Mouse (Mus musculus) midbrain, embryonic 13.5 days (tissue): Measurements from ENCODE around the gene Tfpi. TPM values are rescaled to one million over a fixed set of nuclear protein-coding genes. Genes with fewer than 3 reads are reported as not detected.
"Not testable (repeated sequence)": the region's sequence is repeated elsewhere in the genome, so short reads cannot be mapped to it uniquely, and the experiment has no call there.

Experiments used
- ATAC-seq: fragments of 200-750 bp; cut with Nextera tagmentation; 2 replicates; pipeline ENCODE4 v1.8.0; 2017; ENCODE audit warnings: mild to moderate bottlenecking, moderate TSS enrichment, moderate library complexity
- H3K27ac ChIP-seq: fragments of 300-500 bp; sonication (generic); 2 replicates; pipeline ENCODE4 v1.5.1; 2015; ENCODE audit warnings: inconsistent platforms, mild to moderate bottlenecking, moderate library complexity
- H3K27me3 ChIP-seq: fragments of 300-500 bp; sonication (generic); 2 replicates; pipeline ENCODE4 v1.6.1; 2015; ENCODE audit warnings: mild to moderate bottlenecking, inconsistent platforms
- H3K36me3 ChIP-seq: fragments of 300-500 bp; sonication (generic); 2 replicates; pipeline ENCODE4 v1.6.1; 2015; ENCODE audit warnings: mild to moderate bottlenecking, inconsistent platforms
- H3K4me1 ChIP-seq: fragments of 300-500 bp; sonication (generic); replicated peaks from 2 replicates; pipeline ENCODE4 v1.6.1; 2015; ENCODE audit warnings: inconsistent platforms
- H3K4me2 ChIP-seq: fragments of 300-500 bp; sonication (generic); replicated peaks from 2 replicates; pipeline ENCODE4 v1.6.1; 2015; ENCODE audit warnings: moderate library complexity, mild to moderate bottlenecking, inconsistent platforms
- H3K4me3 ChIP-seq: fragments of 300-500 bp; sonication (generic); replicated peaks from 2 replicates; pipeline ENCODE4 v1.5.1; 2015; ENCODE audit warnings: mild to moderate bottlenecking, inconsistent platforms
- H3K9ac ChIP-seq: fragments of 300-500 bp; sonication (generic); replicated peaks from 2 replicates; pipeline ENCODE4 v1.6.1; 2015; ENCODE audit warnings: mild to moderate bottlenecking, inconsistent platforms
- H3K9me3 ChIP-seq: fragments of 300-500 bp; sonication (generic); 2 replicates; pipeline ENCODE4 v1.6.1; 2016; ENCODE audit warnings: mild to moderate bottlenecking, inconsistent platforms
- WGBS: fragments of 180-500 bp; shearing (Covaris S2); methylation state at CpG from one replicate; pipeline ENCODE4 v1.1.7; 2015; 5-methylcytosine and 5-hydroxymethylcytosine counted together
- polyA plus RNA-seq: library from polyadenylated mRNA; unstranded; fragments of >200 nt; fragmentation: Nextera tagmentation; extraction: Ambion mirVana; gene quantifications from 2 replicates; pipeline ENCODE4 v1.2.1, GENCODE M21; 2015

Gene Tfpi
- polyA plus RNA-seq, 1 experiment from 2014 or later, result 15.0 TPM

DNA sequence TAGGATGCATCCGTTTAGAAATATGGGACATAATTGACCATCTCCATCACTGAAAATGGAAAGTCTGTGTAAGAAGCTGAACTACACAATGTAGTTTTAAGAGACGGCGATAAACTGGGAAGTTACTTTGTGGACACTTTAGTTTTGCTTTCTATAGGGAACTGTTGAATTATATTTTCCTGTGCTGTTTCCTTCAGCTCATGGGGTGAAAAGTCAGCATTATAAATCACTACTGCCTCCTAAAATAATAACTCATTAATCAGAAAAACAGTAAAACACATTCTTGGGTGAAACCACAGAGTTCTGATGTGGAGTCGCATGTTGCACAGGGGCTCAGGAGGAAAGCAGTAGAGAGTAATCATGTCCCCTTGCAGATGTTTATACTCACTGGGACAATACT lies 50.0 kb downstream of the Tfpi start:
- WGBS, result 94% methylated on average over 4 of the region's 4 CpGs
- Histone ChIP-seq H3K27ac (no peak overlapping the region), H3K9me3 (no peaks in the 10 kb centered on the region), H3K4me3 (no peak overlapping the region), H3K4me2 (no peak overlapping the region), H3K4me1 (peaks cover 9% of the 10 kb centered on the region), H3K27me3 (0 out of 2 replicates have a peak, but pooled peaks cover 11% of the 10 kb centered on the region), H3K36me3 (no peaks in the 10 kb centered on the region), H3K9ac (no peak overlapping the region)
- no peak for ATAC-seq

DNA sequence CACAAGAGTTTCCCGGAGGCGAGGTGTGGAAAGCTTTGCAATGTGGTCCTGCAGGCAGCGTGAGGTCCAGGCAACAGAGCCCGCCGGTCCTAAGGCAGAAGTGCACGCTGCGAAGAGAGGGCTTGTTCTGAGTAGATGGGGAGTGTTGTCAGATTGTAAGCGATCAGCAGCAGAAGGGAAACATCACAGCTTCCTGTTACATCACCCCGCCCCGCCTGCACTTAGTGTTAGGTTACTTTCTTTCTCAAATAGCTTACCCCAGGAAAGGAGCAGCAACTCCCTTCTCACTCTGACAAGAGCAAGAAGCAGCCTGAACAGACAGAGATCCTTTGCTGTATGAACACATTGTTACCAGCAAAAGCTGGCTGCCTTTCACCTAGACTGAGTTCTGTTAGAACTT lies 51.4 kb downstream of the Tfpi start, which contains the start of gene Calcrl:
Gene Calcrl (minus strand): TSS at position 274 of the 400 bp plus-strand sequence.
- H3K27ac ChIP-seq, result no peak within 1 kb of the TSS
- peak within 1 kb of the TSS; percentile 55 for H3K4me2 ChIP-seq
- 0 out of 2 replicates have a peak, but pooled peaks cover 9% of the 10 kb centered on the region for H3K27me3 ChIP-seq
- no peaks in the 10 kb centered on the region for H3K36me3 ChIP-seq
- H3K4me1 ChIP-seq, result peaks cover 9% of the 10 kb centered on the region
- 0 out of 2 replicates have a peak, but pooled peaks have one; percentile 43 for ATAC-seq
- peak within 1 kb of the TSS; percentile 47; the same call in 1 of the 2 replicates for H3K9ac ChIP-seq
- H3K4me3 ChIP-seq, result peak within 1 kb of the TSS; percentile 28
- no peaks in the 10 kb centered on the region for H3K9me3 ChIP-seq
- WGBS, result under 1% methylated on average over 10 of the region's 10 CpGs

DNA sequence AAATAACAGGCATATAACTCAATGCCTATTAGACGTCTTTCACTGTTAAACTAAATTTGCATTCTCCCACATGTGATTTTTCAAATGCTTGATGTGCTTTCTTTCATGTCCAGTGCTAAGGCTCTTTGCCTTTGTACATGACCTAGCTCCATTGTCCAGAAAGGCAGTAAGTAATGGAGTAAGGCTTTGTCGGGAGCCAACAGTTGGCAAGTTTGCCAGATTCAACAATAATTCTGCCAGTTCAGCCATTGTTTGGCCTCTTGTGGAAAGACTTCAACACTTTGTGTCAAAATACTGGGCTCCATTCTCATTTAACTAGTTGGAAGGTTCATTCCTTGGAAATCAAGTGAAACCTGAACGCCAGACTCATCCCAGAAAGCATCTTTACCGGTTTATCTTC lies 60.1 kb downstream of the Tfpi start:
- no peak overlapping the region for H3K4me3 ChIP-seq
- no peaks in the 10 kb centered on the region for H3K4me1 ChIP-seq
- no peaks in the 10 kb centered on the region for H3K27me3 ChIP-seq
- no peak overlapping the region for H3K9ac ChIP-seq
- WGBS, result 73% methylated on average over 4 of the region's 4 CpGs
- H3K9me3 ChIP-seq, result peaks cover 4% of the 10 kb centered on the region; the same call in 1 of the 2 replicates
- no peak overlapping the region for H3K4me2 ChIP-seq
- ATAC-seq, result no peak
- no peak overlapping the region for H3K27ac ChIP-seq
- H3K36me3 ChIP-seq, result no peaks in the 10 kb centered on the region

DNA sequence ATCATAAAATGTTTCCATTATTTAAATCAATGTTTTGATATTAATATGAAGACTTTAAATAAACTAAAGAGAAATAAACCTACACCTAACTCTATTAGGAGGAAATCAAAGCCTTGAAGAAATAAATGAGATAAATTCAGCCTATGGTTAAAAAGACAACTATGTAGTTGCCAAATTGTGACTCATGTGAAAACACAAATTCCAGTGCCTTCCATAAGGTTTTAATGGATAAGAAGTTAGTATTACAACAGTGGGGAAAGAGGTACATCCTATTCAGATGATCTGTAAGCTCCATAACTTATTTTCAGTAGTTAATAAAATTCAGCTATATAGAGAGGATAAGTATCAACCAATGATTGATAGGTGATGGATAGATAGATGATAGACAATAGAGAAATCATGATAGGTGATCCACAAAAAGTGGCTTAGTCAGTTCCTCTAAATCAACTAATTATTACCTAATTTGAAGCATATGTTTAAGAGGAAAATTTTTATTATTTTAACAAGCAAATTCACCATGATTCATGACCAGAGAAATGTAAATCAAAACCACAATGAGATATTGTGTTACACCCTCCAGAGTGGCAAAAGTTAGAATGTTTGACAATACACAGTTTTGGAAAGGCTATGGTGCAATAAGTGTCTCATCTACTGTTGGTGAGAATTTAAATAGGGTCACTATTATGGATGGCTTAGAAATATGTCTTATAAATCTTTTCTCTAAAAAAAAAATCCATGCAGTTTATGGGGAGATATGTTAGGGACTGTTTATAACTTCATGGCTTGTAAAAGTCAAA lies 66.6 kb downstream of the Tfpi start:
- Histone ChIP-seq H3K36me3 (no peaks in the 10 kb centered on the region), H3K27ac (no peak overlapping the region), H3K4me2 (no peak overlapping the region), H3K9ac (no peak overlapping the region), H3K4me3 (no peak overlapping the region), H3K27me3 (no peaks in the 10 kb centered on the region), H3K9me3 (peaks cover 4% of the 10 kb centered on the region; the same call in 1 of the 2 replicates), H3K4me1 (no peaks in the 10 kb centered on the region)
- no peak for ATAC-seq

DNA sequence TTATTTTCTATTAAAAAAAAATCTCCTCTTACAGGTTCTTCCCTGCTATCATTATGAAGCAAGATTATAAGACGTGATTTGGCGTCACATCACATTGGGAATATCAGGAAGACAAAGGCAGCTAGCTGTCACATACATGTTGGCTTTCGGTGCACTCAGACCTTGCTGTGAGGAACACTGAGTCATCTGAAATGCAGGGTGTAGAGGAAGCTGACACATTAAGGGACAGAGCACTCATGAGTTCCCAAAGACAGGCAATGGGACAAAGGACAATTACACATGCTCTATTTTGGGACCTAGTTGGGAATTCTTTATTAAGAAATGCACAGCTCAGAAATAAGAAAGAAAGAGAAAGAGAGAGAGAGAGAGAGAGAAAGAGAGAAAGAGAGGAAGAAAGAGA lies 71.7 kb downstream of the Tfpi start:
- Histone ChIP-seq H3K36me3 (no peaks in the 10 kb centered on the region), H3K9ac (no peak overlapping the region), H3K4me3 (no peak overlapping the region), H3K9me3 (no peaks in the 10 kb centered on the region), H3K4me1 (no peaks in the 10 kb centered on the region), H3K4me2 (no peak overlapping the region), H3K27me3 (no peaks in the 10 kb centered on the region), H3K27ac (no peak overlapping the region)
- ATAC-seq, result no peak
- 79% methylated on average over 3 of the region's 3 CpGs for WGBS

DNA sequence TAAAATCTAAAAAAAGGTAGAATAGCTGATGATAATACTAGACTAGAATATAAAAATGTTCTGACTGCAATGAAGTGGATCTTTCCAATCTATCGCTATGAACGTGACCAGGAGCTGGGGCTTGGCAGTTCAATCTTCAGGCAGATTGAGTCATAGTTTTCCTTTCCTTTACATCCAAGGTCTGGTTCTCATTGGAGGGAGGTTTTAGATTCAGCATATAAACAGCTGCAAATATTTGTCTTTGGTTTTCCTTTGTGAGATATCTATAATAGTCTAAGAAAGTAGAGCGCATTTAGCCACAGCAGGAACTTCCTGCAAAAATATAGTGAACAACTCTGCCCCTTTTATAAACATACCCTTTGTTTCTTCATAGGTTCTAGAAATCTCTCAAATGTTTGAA lies 73.9 kb downstream of the Tfpi start:
- Histone ChIP-seq H3K4me2 (no peak overlapping the region), H3K4me1 (no peaks in the 10 kb centered on the region), H3K9ac (no peak overlapping the region), H3K4me3 (no peak overlapping the region), H3K27ac (no peak overlapping the region), H3K27me3 (no peaks in the 10 kb centered on the region), H3K36me3 (no peaks in the 10 kb centered on the region), H3K9me3 (no peaks in the 10 kb centered on the region)
- ATAC-seq, result no peak
- 90% methylated on average over 3 of the region's 3 CpGs for WGBS

DNA sequence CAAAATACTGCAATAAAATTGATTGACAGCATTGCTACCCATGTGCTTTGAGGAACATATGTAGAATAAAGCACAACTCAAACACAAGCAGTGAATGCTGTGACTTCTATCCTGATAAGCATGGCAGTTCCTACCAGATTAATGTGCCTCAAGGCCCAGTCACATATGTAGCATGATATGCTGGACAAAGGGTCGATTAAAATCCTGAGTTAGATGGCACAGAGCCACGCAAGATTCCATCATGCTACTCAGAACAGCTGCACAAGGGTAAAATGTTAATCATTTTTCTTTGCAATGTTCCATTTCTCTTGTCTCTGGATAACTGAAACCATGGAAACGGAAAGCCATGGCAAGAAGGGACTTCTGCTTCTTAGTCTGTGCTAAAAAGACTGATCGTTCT lies 80.0 kb downstream of the Tfpi start:
- Histone ChIP-seq H3K27me3 (no peaks in the 10 kb centered on the region), H3K4me1 (no peaks in the 10 kb centered on the region), H3K4me2 (no peak overlapping the region), H3K36me3 (no peaks in the 10 kb centered on the region), H3K27ac (no peak overlapping the region), H3K9ac (no peak overlapping the region), H3K4me3 (no peak overlapping the region), H3K9me3 (no peaks in the 10 kb centered on the region)
- ATAC-seq, result no peak
- WGBS, result 70% methylated on average over 4 of the region's 4 CpGs

DNA sequence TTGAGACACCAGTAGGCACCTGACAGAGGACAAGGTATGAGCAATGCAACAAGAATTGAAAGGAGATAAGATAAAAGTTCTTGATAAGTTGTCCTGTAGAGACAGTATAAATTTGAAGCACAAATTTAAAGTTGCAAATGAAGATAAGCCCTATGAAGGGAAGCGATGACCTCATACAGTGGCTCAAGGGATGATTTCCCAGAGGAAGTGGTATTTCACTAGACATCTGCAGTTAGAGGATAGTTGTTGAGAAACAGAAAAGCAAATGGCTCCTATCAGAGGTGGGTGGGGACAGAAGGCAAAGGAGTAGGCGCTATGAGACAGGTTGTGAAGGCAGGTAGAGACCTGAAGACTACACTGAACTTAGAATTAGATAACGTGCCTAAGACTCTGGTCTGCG lies 83.3 kb downstream of the Tfpi start:
- H3K27me3 ChIP-seq, result no peaks in the 10 kb centered on the region
- ATAC-seq, result no peak
- H3K9me3 ChIP-seq, result no peaks in the 10 kb centered on the region
- no peak overlapping the region for H3K4me2 ChIP-seq
- H3K4me1 ChIP-seq, result no peaks in the 10 kb centered on the region
- WGBS, result 96% methylated on average over 4 of the region's 4 CpGs
- no peak overlapping the region for H3K9ac ChIP-seq
- no peak overlapping the region for H3K4me3 ChIP-seq
- H3K27ac ChIP-seq, result no peak overlapping the region
- no peaks in the 10 kb centered on the region for H3K36me3 ChIP-seq

DNA sequence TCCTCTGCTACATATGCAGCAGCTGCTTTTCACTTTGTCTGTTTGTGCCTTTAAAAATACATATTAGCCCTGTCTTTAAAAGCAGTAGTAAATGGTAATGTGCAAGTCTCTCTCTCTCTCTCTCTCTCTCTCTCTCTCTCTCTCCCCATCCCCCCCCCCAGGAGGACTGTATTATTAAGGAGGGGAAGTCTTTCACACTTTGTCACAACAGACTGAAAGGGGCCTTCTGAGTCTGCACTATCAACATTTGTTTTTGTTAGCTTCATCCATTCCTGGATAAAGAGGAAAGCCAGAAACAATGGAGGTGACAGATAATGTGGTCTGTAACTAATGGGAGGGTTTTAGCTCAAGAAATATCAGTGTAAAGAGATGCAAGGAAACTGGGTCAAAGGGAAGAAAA lies 87.5 kb downstream of the Tfpi start:
- Histone ChIP-seq H3K4me2 (no peak overlapping the region), H3K27ac (no peak overlapping the region), H3K9ac (no peak overlapping the region), H3K36me3 (no peaks in the 10 kb centered on the region), H3K4me1 (peaks cover 9% of the 10 kb centered on the region; the same call in 1 of the 2 replicates), H3K4me3 (no peak overlapping the region), H3K27me3 (no peaks in the 10 kb centered on the region), H3K9me3 (no peaks in the 10 kb centered on the region)
- no peak for ATAC-seq

DNA sequence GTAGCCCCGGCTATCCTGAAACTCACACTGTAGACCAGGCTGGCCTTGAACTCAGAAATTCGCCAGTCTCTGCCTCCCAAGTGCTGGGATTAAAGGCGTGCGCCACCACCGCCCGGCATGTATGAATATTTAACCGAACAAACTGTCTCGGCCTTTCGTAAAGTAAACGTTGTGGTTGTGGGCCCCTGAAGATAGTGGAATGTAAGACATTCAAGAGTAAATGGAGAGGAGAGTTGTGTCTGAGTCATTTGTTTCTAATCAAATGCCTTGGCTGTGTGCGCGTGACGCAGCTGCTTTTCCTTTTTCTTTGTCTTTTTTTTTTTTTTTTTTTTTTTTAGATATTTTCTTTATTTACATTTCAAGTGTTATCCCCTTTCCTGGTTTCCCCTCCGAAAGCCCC lies 88.0 kb downstream of the Tfpi start:
- H3K27ac ChIP-seq, H3K36me3 ChIP-seq, H3K4me3 ChIP-seq, H3K4me1 ChIP-seq, H3K4me2 ChIP-seq, H3K27me3 ChIP-seq, H3K9me3 ChIP-seq, ATAC-seq, H3K9ac ChIP-seq: not testable (repeated sequence)
- WGBS, result 92% methylated on average over 14 of the region's 14 CpGs

DNA sequence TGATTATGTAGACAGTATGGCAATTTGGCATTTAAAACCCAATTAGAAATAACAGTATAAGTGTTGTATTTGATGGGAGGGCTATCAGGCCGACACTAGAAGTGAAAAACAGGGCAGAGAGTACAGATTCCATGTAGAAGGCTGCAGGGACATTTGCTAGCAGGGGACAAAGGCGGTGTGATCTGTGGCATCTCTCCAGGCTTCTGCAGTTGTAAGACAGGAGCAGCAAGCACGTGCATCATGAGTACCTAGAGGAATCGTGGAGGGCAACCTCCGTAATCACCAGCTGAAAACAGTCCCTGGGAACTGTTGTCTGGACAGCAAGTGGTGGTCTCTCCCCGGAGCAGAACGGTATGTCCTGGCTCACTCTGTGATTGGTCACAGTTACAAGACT lies 88.6 kb downstream of the Tfpi start:
- Histone ChIP-seq H3K9me3 (no peaks in the 10 kb centered on the region), H3K27ac (no peak overlapping the region), H3K4me2 (no peak overlapping the region), H3K4me1 (peaks cover 9% of the 10 kb centered on the region; the same call in 1 of the 2 replicates), H3K36me3 (no peaks in the 10 kb centered on the region), H3K9ac (no peak overlapping the region), H3K27me3 (no peaks in the 10 kb centered on the region), H3K4me3 (no peak overlapping the region)
- ATAC-seq, result no peak
- WGBS, result 75% methylated on average over 7 of the region's 7 CpGs

DNA sequence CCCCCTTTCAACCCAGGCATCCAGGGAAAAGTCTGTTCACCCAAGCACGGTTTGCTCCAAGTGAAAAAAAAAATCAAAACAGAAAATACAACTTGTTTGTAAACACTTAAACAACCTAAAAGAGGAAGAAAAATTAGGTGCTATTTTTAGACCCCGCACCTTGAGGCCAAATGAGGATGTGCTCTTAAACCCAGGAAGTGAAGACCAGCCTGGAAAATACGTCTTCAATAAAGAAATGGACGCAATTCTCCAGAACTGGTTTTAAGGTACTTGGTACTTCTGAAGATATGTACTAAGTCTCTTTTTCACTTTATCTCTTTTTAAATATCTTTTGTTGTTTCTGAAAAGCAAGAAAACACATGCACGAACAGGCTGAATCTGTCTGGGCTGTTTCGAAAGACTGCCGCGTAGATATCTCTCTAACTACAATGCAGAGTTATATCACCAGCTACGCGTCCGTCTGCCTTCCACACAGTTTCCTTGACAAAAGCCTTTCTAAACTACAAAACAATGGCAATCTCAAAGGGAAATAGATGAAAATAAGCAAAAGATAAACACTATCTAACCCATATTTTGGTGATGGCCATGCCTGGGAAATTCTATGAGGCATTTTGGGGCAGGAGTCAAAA lies 89.1 kb downstream of the Tfpi start:
- Histone ChIP-seq H3K9ac (no peak overlapping the region), H3K27me3 (no peaks in the 10 kb centered on the region), H3K4me1 (peaks cover 9% of the 10 kb centered on the region; the same call in 1 of the 2 replicates), H3K36me3 (no peaks in the 10 kb centered on the region), H3K27ac (no peak overlapping the region), H3K4me2 (peak overlapping the region; percentile 43), H3K9me3 (no peaks in the 10 kb centered on the region), H3K4me3 (peak overlapping the region; percentile 22)
- ATAC-seq, result no peak
- 68% methylated on average over 11 of the region's 11 CpGs for WGBS
